Mouse (Mus musculus) embryonic facial prominence, embryonic 15.5 days (tissue): ENCODE results near the gene Phf23. TPM values are rescaled to one million over a fixed set of nuclear protein-coding genes. Genes with fewer than 3 reads are reported as not detected.

Experiments
- ATAC-seq: fragments of 200-750 bp; cut with Nextera tagmentation; 2 replicates; pipeline ENCODE4 v1.8.0; 2017; ENCODE audit warnings: low read depth, moderate TSS enrichment; ENCODE audit not compliant: insufficient number of reproducible peaks, low FRiP score, low TSS enrichment
- H3K27ac ChIP-seq: fragments of 300-500 bp; sonication (generic); replicated peaks from 2 replicates; pipeline ENCODE4 v1.5.1; 2015; ENCODE audit warnings: mild to moderate bottlenecking, inconsistent platforms
- H3K27me3 ChIP-seq: fragments of 300-500 bp; sonication (generic); 2 replicates; pipeline ENCODE4 v1.6.1; 2015; ENCODE audit warnings: inconsistent platforms
- H3K36me3 ChIP-seq: fragments of 300-500 bp; sonication (generic); 2 replicates; pipeline ENCODE4 v1.6.1; 2015; ENCODE audit warnings: mild to moderate bottlenecking, inconsistent platforms
- H3K4me1 ChIP-seq: fragments of 300-500 bp; sonication (generic); 2 replicates; pipeline ENCODE4 v1.6.1; 2015; ENCODE audit warnings: inconsistent platforms
- H3K4me2 ChIP-seq: fragments of 300-500 bp; sonication (generic); replicated peaks from 2 replicates; pipeline ENCODE4 v1.6.1; 2015; ENCODE audit warnings: mild to moderate bottlenecking, inconsistent platforms
- H3K4me3 ChIP-seq: fragments of 300-500 bp; sonication (generic); replicated peaks from 2 replicates; pipeline ENCODE4 v1.5.1; 2015; ENCODE audit warnings: mild to moderate bottlenecking, inconsistent platforms
- H3K9ac ChIP-seq: fragments of 300-500 bp; sonication (generic); 2 replicates; pipeline ENCODE4 v1.6.1; 2015; ENCODE audit warnings: inconsistent platforms
- H3K9me3 ChIP-seq: fragments of 300-500 bp; sonication (generic); replicated peaks from 2 replicates; pipeline ENCODE4 v1.6.1; 2016; ENCODE audit warnings: inconsistent platforms
- WGBS: fragments of 180-500 bp; shearing (Covaris S2); methylation state at CpG from one replicate; pipeline ENCODE4 v1.1.7; 2015; 5-methylcytosine and 5-hydroxymethylcytosine counted together
- polyA plus RNA-seq: library from polyadenylated mRNA; unstranded; fragments of >200 nt; fragmentation: Nextera tagmentation; extraction: Ambion mirVana; gene quantifications from 2 replicates; pipeline ENCODE4 v1.2.1, GENCODE M21; 2015

Gene Phf23
- polyA plus RNA-seq, 1 experiment from 2014 or later, result 77.8 TPM

- no peak overlapping the region for H3K4me3 ChIP-seq
- H3K4me2 ChIP-seq, result no peak overlapping the region
- 29% methylated on average over 5 of the region's 5 CpGs for WGBS
- peaks cover 8% of the 10 kb centered on the region for H3K4me1 ChIP-seq
- no peak overlapping the region for H3K9ac ChIP-seq
- H3K9me3 ChIP-seq, result no peaks in the 10 kb centered on the region
- ATAC-seq, result no peak
- H3K36me3 ChIP-seq, result no peaks in the 10 kb centered on the region
- H3K27me3 ChIP-seq, result peaks cover 46% of the 10 kb centered on the region
- H3K27ac ChIP-seq, result no peak overlapping the region
Measured at GRCm38 (mm10) chr11:69960616-69961015, 35.0 kb upstream of the Phf23 start.

GRCm38 (mm10) chr11:69961841-69962240 is 33.7 kb upstream of the Phf23 start:
- Histone ChIP-seq H3K4me1 (peaks cover 20% of the 10 kb centered on the region), H3K4me2 (no peak overlapping the region), H3K9me3 (no peaks in the 10 kb centered on the region), H3K4me3 (no peak overlapping the region), H3K27ac (no peak overlapping the region), H3K27me3 (peaks cover 59% of the 10 kb centered on the region), H3K36me3 (no peaks in the 10 kb centered on the region), H3K9ac (no peak overlapping the region)
- no peak for ATAC-seq
- 30% methylated on average over 5 of the region's 5 CpGs for WGBS

- Histone ChIP-seq H3K4me1 (peaks cover 22% of the 10 kb centered on the region), H3K4me3 (peak within 1 kb of the TSS; percentile 43), H3K9ac (no peak within 1 kb of the TSS), H3K9me3 (no peaks in the 10 kb centered on the region), H3K36me3 (peaks cover 23% of the 10 kb centered on the region), H3K27ac (peak within 1 kb of the TSS; percentile 22; the same call in 1 of the 2 replicates), H3K4me2 (peak within 1 kb of the TSS; percentile 76), H3K27me3 (peaks cover 66% of the 10 kb centered on the region)
- 9% methylated on average over 24 of the region's 24 CpGs for WGBS
- peak; percentile 20; the same call in 1 of the 2 replicates for ATAC-seq
Measured at GRCm38 (mm10) chr11:69964650-69965270, 30.8 kb upstream of the Phf23 start, which contains the start of gene Cldn7. Gene Cldn7, plus strand, starts transcription at chr11:69964779.

- H3K9ac ChIP-seq, result no peak overlapping the region
- WGBS, result under 1% methylated on average over 49 of the region's 49 CpGs
- H3K4me1 ChIP-seq, result peaks cover 22% of the 10 kb centered on the region
- ATAC-seq, result peak; percentile 45
- peaks cover 66% of the 10 kb centered on the region for H3K27me3 ChIP-seq
- H3K36me3 ChIP-seq, result peaks cover 30% of the 10 kb centered on the region
- no peak overlapping the region for H3K27ac ChIP-seq
- H3K4me2 ChIP-seq, result peak overlapping the region; percentile 76
- H3K9me3 ChIP-seq, result no peaks in the 10 kb centered on the region
- peak overlapping the region; percentile 43 for H3K4me3 ChIP-seq
Measured at GRCm38 (mm10) chr11:69965271-69966005, 30.1 kb upstream of the Phf23 start.

- 1% methylated on average over 58 of the region's 59 CpGs for WGBS
- H3K4me1 ChIP-seq, result peaks cover 22% of the 10 kb centered on the region
- no peaks in the 10 kb centered on the region for H3K9me3 ChIP-seq
- peak; percentile 65 for ATAC-seq
- H3K36me3 ChIP-seq, result peaks cover 33% of the 10 kb centered on the region
- 0 out of 2 replicates have a peak overlapping the region, but pooled peaks have one; percentile 15 for H3K9ac ChIP-seq
- peaks cover 61% of the 10 kb centered on the region for H3K27me3 ChIP-seq
- no peak overlapping the region for H3K27ac ChIP-seq
- H3K4me2 ChIP-seq, result peak overlapping the region; percentile 76
- H3K4me3 ChIP-seq, result peak overlapping the region; percentile 43
Measured at GRCm38 (mm10) chr11:69966006-69966859, 29.3 kb upstream of the Phf23 start.

GRCm38 (mm10) chr11:69966860-69967517 is 28.6 kb upstream of the Phf23 start:
- H3K4me2 ChIP-seq, result peak overlapping the region; percentile 76
- peaks cover 59% of the 10 kb centered on the region for H3K27me3 ChIP-seq
- WGBS, result 35% methylated on average over 17 of the region's 17 CpGs
- peaks cover 22% of the 10 kb centered on the region for H3K4me1 ChIP-seq
- peak overlapping the region; percentile 43 for H3K4me3 ChIP-seq
- no peak for ATAC-seq
- H3K9ac ChIP-seq, result 0 out of 2 replicates have a peak overlapping the region, but pooled peaks have one; percentile 15
- peaks cover 40% of the 10 kb centered on the region for H3K36me3 ChIP-seq
- H3K9me3 ChIP-seq, result no peaks in the 10 kb centered on the region
- H3K27ac ChIP-seq, result no peak overlapping the region

- WGBS, result 84% methylated on average over 4 of the region's 4 CpGs
- Histone ChIP-seq H3K4me3 (no peak overlapping the region), H3K9me3 (no peaks in the 10 kb centered on the region), H3K4me2 (no peak overlapping the region), H3K27me3 (peaks cover 43% of the 10 kb centered on the region), H3K27ac (no peak overlapping the region), H3K4me1 (peaks cover 22% of the 10 kb centered on the region), H3K9ac (no peak overlapping the region), H3K36me3 (peaks cover 56% of the 10 kb centered on the region)
- no peak for ATAC-seq
Measured at GRCm38 (mm10) chr11:69968793-69969192, 26.8 kb upstream of the Phf23 start.

- H3K9ac ChIP-seq, result no peak overlapping the region
- H3K4me2 ChIP-seq, result no peak overlapping the region
- H3K36me3 ChIP-seq, result peaks cover 71% of the 10 kb centered on the region
- no peaks in the 10 kb centered on the region for H3K9me3 ChIP-seq
- no peak overlapping the region for H3K4me3 ChIP-seq
- H3K27me3 ChIP-seq, result peaks cover 28% of the 10 kb centered on the region
- H3K4me1 ChIP-seq, result peaks cover 18% of the 10 kb centered on the region
- H3K27ac ChIP-seq, result no peak overlapping the region
- WGBS, result 73% methylated on average over 6 of the region's 6 CpGs
- ATAC-seq, result no peak
Measured at GRCm38 (mm10) chr11:69970222-69970621, 25.4 kb upstream of the Phf23 start.

GRCm38 (mm10) chr11:69970775-69971174 is 24.8 kb upstream of the Phf23 start:
- H3K4me1 ChIP-seq, result peaks cover 13% of the 10 kb centered on the region
- H3K36me3 ChIP-seq, result peaks cover 75% of the 10 kb centered on the region
- H3K4me3 ChIP-seq, result no peak overlapping the region
- no peaks in the 10 kb centered on the region for H3K9me3 ChIP-seq
- no peak overlapping the region for H3K9ac ChIP-seq
- no peak overlapping the region for H3K4me2 ChIP-seq
- H3K27me3 ChIP-seq, result peaks cover 23% of the 10 kb centered on the region
- H3K27ac ChIP-seq, result no peak overlapping the region
- no peak for ATAC-seq
- WGBS, result 66% methylated on average over 3 of the region's 3 CpGs

- no peak for ATAC-seq
- no peaks in the 10 kb centered on the region for H3K9me3 ChIP-seq
- H3K4me3 ChIP-seq, result no peak overlapping the region
- H3K4me1 ChIP-seq, result peaks cover 6% of the 10 kb centered on the region; the same call in 1 of the 2 replicates
- 91% methylated on average over 2 of the region's 2 CpGs for WGBS
- H3K4me2 ChIP-seq, result no peak overlapping the region
- H3K9ac ChIP-seq, result no peak overlapping the region
- H3K36me3 ChIP-seq, result peaks cover 71% of the 10 kb centered on the region
- no peak overlapping the region for H3K27ac ChIP-seq
- no peaks in the 10 kb centered on the region for H3K27me3 ChIP-seq
Measured at GRCm38 (mm10) chr11:69974907-69975306, 20.7 kb upstream of the Phf23 start.
